Mouse (Mus musculus): ENCODE data around the gene Mog.

GRCm38 (mm10) chr17:37050399-37050798, 27.2 kb upstream of the Mog start:
- TF ChIP-seq CTCF (IDR thresholded peaks at IDR 0.05) = no peak
- TF ChIP-seq POLR2A (IDR thresholded peaks at IDR 0.05; ENCODE audit: insufficient read depth, low read depth, low read length) = peak; percentile 74
